Mouse (Mus musculus): ENCODE data around the gene Ifnar2. TPM values are rescaled to one million over a fixed set of nuclear protein-coding genes. Genes with fewer than 3 reads are reported as not detected.

Ifnar2 gene
- total RNA-seq, 1 experiment, result 20.6 TPM

- no peak overlapping the region for H3K4me3 ChIP-seq (ENCODE audit: insufficient read depth in 1 of 2, low read depth in 1 of 2, low read length in 2 of 2, poor library complexity in 1 of 2, severe bottlenecking in 1 of 2)
- H3K9me3 ChIP-seq (ENCODE audit: control insufficient read depth, insufficient read depth, low read depth, low read length), result no peaks in the 10 kb centered on the region
- no peak overlapping the region for H3K27ac ChIP-seq (ENCODE audit: insufficient read depth, low read depth, low read length, poor library complexity, severe bottlenecking)
- no peaks in the 10 kb centered on the region for H3K36me3 ChIP-seq (ENCODE audit: control insufficient read depth, insufficient read depth, low read length, poor library complexity, severe bottlenecking)
- TF ChIP-seq HCFC1 (IDR thresholded peaks at IDR 0.05; ENCODE audit: borderline replicate concordance, insufficient read depth, low read length) (no peak), ZNF384 (IDR thresholded peaks at IDR 0.05; ENCODE audit: low read depth, low read length) (no peak), MAFK (IDR thresholded peaks at IDR 0.05; ENCODE audit: insufficient read depth, low read depth, low read length) (no peak), ZC3H11A (IDR thresholded peaks at IDR 0.05; ENCODE audit: borderline replicate concordance, low read depth, low read length) (no peak)
- H3K9ac ChIP-seq (ENCODE audit: insufficient read depth, low read depth, low read length, poor library complexity, severe bottlenecking), result no peak overlapping the region
- DNase-seq (ENCODE audit: low read depth, low spot score), result peak; percentile 60
- in situ Hi-C loops (cut with MboI; ENCODE audit: low sequenced_read_pairs in 2 of 2, unreplicated experiment in 2 of 2), result no loop called here
- peaks cover 8 to 13% of the 10 kb centered on the region in 2 experiments for H3K4me1 ChIP-seq (ENCODE audit: control insufficient read depth in 2 of 2, insufficient read depth in 2 of 2, low read length in 2 of 2, poor library complexity in 1 of 2)
These were observed 6.4 kb downstream of the Ifnar2 start for GRCm38 (mm10) chr16:91378991-91379390.

- H3K4me1 ChIP-seq (ENCODE audit: control insufficient read depth in 2 of 2, insufficient read depth in 2 of 2, low read length in 2 of 2, poor library complexity in 1 of 2), result peaks cover 8 to 13% of the 10 kb centered on the region in 2 experiments
- H3K36me3 ChIP-seq (ENCODE audit: control insufficient read depth, insufficient read depth, low read length, poor library complexity, severe bottlenecking), result no peaks in the 10 kb centered on the region
- TF ChIP-seq MAFK (IDR thresholded peaks at IDR 0.05; ENCODE audit: insufficient read depth, low read depth, low read length) (no peak), CHD2 (IDR thresholded peaks at IDR 0.05; ENCODE audit: low read depth, low read length) (no peak), HCFC1 (IDR thresholded peaks at IDR 0.05; ENCODE audit: borderline replicate concordance, insufficient read depth, low read length) (no peak), ZNF384 (IDR thresholded peaks at IDR 0.05; ENCODE audit: low read depth, low read length) (no peak), ZC3H11A (IDR thresholded peaks at IDR 0.05; ENCODE audit: borderline replicate concordance, low read depth, low read length) (no peak)
- no peak for DNase-seq (ENCODE audit: low read depth, low spot score)
- H3K27ac ChIP-seq (ENCODE audit: insufficient read depth, low read depth, low read length, poor library complexity, severe bottlenecking), result no peak overlapping the region
- no peak overlapping the region for H3K9ac ChIP-seq (ENCODE audit: insufficient read depth, low read depth, low read length, poor library complexity, severe bottlenecking)
- in situ Hi-C loops (cut with MboI; ENCODE audit: low sequenced_read_pairs in 2 of 2, unreplicated experiment in 2 of 2), result no loop called here
- H3K9me3 ChIP-seq (ENCODE audit: control insufficient read depth, insufficient read depth, low read depth, low read length), result no peaks in the 10 kb centered on the region
- no peak overlapping the region for H3K4me3 ChIP-seq (ENCODE audit: insufficient read depth in 1 of 2, low read depth in 1 of 2, low read length in 2 of 2, poor library complexity in 1 of 2, severe bottlenecking in 1 of 2)
These were observed 6.8 kb downstream of the Ifnar2 start for GRCm38 (mm10) chr16:91379412-91379811.

GRCm38 (mm10) chr16:91380151-91380550 is 7.6 kb downstream of the Ifnar2 start:
- no peak overlapping the region for H3K9ac ChIP-seq (ENCODE audit: insufficient read depth, low read depth, low read length, poor library complexity, severe bottlenecking)
- H3K9me3 ChIP-seq (ENCODE audit: control insufficient read depth, insufficient read depth, low read depth, low read length), result no peaks in the 10 kb centered on the region
- no peak for DNase-seq (ENCODE audit: low read depth, low spot score)
- H3K4me1 ChIP-seq (ENCODE audit: control insufficient read depth in 2 of 2, insufficient read depth in 2 of 2, low read length in 2 of 2, poor library complexity in 1 of 2), result peaks cover 8 to 13% of the 10 kb centered on the region in 2 experiments
- no peak overlapping the region for H3K27ac ChIP-seq (ENCODE audit: insufficient read depth, low read depth, low read length, poor library complexity, severe bottlenecking)
- no peaks in the 10 kb centered on the region for H3K36me3 ChIP-seq (ENCODE audit: control insufficient read depth, insufficient read depth, low read length, poor library complexity, severe bottlenecking)
- no peak overlapping the region for H3K4me3 ChIP-seq (ENCODE audit: insufficient read depth in 1 of 2, low read depth in 1 of 2, low read length in 2 of 2, poor library complexity in 1 of 2, severe bottlenecking in 1 of 2)
- TF ChIP-seq ZNF384 (IDR thresholded peaks at IDR 0.05; ENCODE audit: low read depth, low read length) (no peak), ZC3H11A (IDR thresholded peaks at IDR 0.05; ENCODE audit: borderline replicate concordance, low read depth, low read length) (no peak), CHD2 (IDR thresholded peaks at IDR 0.05; ENCODE audit: low read depth, low read length) (no peak), MAFK (IDR thresholded peaks at IDR 0.05; ENCODE audit: insufficient read depth, low read depth, low read length) (no peak), HCFC1 (IDR thresholded peaks at IDR 0.05; ENCODE audit: borderline replicate concordance, insufficient read depth, low read length) (no peak)
- in situ Hi-C loops (cut with MboI; ENCODE audit: low sequenced_read_pairs in 2 of 2, unreplicated experiment in 2 of 2), result no loop called here

GRCm38 (mm10) chr16:91381606-91382005 is 9.0 kb downstream of the Ifnar2 start:
- H3K36me3 ChIP-seq (ENCODE audit: control insufficient read depth, insufficient read depth, low read length, poor library complexity, severe bottlenecking), result no peaks in the 10 kb centered on the region
- DNase-seq (ENCODE audit: low read depth, low spot score), result no peak
- no peak for TF ChIP-seq HCFC1 (IDR thresholded peaks at IDR 0.05; ENCODE audit: borderline replicate concordance, insufficient read depth, low read length)
- no peak for TF ChIP-seq MAFK (IDR thresholded peaks at IDR 0.05; ENCODE audit: insufficient read depth, low read depth, low read length)
- no peak for TF ChIP-seq CHD2 (IDR thresholded peaks at IDR 0.05; ENCODE audit: low read depth, low read length)
- TF ChIP-seq ZNF384 (IDR thresholded peaks at IDR 0.05; ENCODE audit: low read depth, low read length), result no peak
- no peak for TF ChIP-seq ZC3H11A (IDR thresholded peaks at IDR 0.05; ENCODE audit: borderline replicate concordance, low read depth, low read length)
- no peak overlapping the region for H3K9ac ChIP-seq (ENCODE audit: insufficient read depth, low read depth, low read length, poor library complexity, severe bottlenecking)
- H3K4me3 ChIP-seq (ENCODE audit: insufficient read depth in 1 of 2, low read depth in 1 of 2, low read length in 2 of 2, poor library complexity in 1 of 2, severe bottlenecking in 1 of 2), result no peak overlapping the region
- in situ Hi-C loops (cut with MboI; ENCODE audit: low sequenced_read_pairs in 2 of 2, unreplicated experiment in 2 of 2), result no loop called here
- H3K9me3 ChIP-seq (ENCODE audit: control insufficient read depth, insufficient read depth, low read depth, low read length), result no peaks in the 10 kb centered on the region
- peaks cover 8 to 13% of the 10 kb centered on the region in 2 experiments for H3K4me1 ChIP-seq (ENCODE audit: control insufficient read depth in 2 of 2, insufficient read depth in 2 of 2, low read length in 2 of 2, poor library complexity in 1 of 2)
- no peak overlapping the region for H3K27ac ChIP-seq (ENCODE audit: insufficient read depth, low read depth, low read length, poor library complexity, severe bottlenecking)
